Mouse (Mus musculus) brain, embryonic 14.5 days (tissue): Measurements from ENCODE around the gene Bub1b.

Source experiments
- CTCF ChIP-seq: fragments of 200-500 bp; IDR thresholded peaks from 2 replicates; pipeline ENCODE4 v1.5.1; 2012; ENCODE audit warnings: inconsistent platforms, mild to moderate bottlenecking, moderate library complexity, borderline replicate concordance; ENCODE audit not compliant: insufficient read depth, insufficient read length; ENCODE audit errors: extremely low read depth
- POLR2A ChIP-seq: fragments of 200-500 bp; IDR thresholded peaks from 2 replicates; pipeline ENCODE4 v1.6.1; 2012; ENCODE audit warnings: mild to moderate bottlenecking, inconsistent platforms, borderline replicate concordance; ENCODE audit not compliant: poor library complexity, insufficient read depth, insufficient read length, severe bottlenecking; ENCODE audit errors: extremely low read depth

GRCm38 (mm10) chr2:118682544-118683260, 84.7 kb downstream of the Bub1b start:
- no peak for TF ChIP-seq CTCF
- TF ChIP-seq POLR2A = no peak
